Mouse (Mus musculus) erythroblast, embryonic 14.5 days (primary cell): Measurements from ENCODE around the gene Mus81.

ENCODE experiments used
- GATA1 ChIP-seq: IDR thresholded peaks from 2 replicates; pipeline ENCODE4 v1.6.1; 2012; ENCODE audit warnings: low read length, inconsistent platforms, mixed read lengths
- TAL1 ChIP-seq: IDR thresholded peaks from 3 replicates; pipeline ENCODE4 v1.6.1; 2012; ENCODE audit warnings: low read length, inconsistent platforms, mixed read lengths

GRCm38 (mm10) chr19:5512091-5513004 lies 24.1 kb upstream of the Mus81 start:
- no peak for TF ChIP-seq TAL1
- no peak for TF ChIP-seq GATA1
